Mouse (Mus musculus): Measurements from ENCODE around the gene Rassf7.
A peak's percentile ranks its signal among the peaks of the same experiment; 100 is the strongest.

Rassf7 gene

DNA sequence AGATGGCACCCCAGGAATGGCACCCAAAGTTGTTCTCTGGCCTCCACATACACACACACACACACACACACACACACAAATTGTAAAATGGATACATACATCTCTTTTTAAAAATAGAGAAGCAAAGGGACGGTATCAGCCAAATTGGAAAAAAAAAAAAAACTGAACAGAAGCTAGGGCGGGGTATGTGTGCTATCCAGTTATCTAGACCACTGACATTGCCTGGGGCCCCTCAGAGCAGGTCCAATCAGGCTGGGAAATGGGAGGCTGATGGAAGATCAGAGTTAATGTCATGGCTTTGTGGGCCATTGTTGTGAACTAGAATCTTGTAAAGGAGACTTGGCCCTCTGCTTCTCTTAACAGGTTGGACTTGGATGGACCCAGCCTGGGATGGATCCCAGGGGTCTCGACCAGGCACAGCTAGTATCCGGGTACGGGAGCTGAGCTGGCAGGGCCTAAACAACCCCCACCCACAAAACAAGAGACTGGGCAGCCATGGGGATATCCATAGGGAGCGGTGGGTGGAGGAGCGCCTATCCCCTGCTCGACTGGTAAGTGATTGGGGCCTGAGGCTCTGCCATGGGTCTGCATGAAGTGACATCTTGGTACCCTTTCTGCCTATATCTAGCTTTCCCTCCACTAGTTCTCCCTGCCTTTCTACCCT lies 18.9 kb upstream of the Rassf7 start:
- DNase-seq: no peak

DNA sequence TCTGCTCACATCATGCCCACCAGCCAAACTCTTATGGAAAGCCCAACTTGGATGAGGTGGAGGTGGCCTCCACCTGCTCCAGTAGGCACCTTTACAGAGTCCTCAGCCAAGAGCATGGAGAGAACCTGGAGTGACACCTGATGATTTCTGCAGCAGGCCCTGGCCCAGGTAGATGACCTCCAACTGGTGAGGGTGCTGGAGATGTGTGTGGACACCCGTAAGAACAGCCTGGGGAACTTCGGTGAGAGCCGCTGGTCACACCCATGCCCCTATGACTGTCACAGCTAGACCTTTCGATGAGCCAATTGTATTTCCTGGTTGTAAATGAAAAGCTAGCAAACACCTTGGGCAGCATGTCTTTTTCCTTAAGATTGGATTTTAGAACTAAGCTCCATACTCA lies 17.5 kb upstream of the Rassf7 start:
- no peak for DNase-seq

DNA sequence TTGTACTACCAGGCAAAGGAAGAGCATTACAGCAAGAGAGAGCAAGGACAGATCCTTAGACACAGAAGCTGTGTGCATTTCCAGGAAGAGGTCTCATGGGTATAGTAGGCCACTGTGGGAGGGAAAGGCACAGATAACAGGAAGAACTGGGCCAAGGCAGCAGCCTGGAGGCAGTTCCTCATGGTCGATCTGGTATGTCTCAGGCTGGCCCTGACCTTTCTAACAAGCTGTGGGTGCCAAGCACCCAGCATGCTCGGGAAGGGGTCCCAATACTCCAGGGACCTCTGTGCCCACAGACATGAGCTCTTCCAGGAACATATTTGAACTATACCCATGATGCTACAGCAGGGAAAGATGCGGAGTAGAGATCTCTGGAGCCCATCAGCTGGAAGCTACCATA lies 11.1 kb upstream of the Rassf7 start:
- DNase-seq: no peak

DNA sequence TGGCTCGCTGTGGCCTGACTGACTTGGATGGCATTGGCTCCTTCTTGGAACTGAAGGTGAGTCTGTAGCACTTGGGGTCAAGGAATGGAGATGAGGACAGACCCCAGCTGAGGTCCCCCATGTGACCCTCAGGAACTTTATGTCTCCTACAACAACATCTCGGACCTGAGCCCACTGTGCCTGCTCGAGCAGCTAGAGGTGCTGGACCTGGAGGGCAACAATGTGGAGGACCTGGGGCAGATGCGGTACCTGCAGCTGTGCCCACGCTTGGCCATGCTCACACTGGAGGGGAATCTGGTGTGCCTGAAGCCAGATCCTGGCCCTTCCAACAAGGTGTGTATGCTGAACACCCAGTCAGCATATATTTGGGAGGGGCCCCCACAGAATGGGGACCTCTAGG lies 10.2 kb upstream of the Rassf7 start:
- DNase-seq: no peak

DNA sequence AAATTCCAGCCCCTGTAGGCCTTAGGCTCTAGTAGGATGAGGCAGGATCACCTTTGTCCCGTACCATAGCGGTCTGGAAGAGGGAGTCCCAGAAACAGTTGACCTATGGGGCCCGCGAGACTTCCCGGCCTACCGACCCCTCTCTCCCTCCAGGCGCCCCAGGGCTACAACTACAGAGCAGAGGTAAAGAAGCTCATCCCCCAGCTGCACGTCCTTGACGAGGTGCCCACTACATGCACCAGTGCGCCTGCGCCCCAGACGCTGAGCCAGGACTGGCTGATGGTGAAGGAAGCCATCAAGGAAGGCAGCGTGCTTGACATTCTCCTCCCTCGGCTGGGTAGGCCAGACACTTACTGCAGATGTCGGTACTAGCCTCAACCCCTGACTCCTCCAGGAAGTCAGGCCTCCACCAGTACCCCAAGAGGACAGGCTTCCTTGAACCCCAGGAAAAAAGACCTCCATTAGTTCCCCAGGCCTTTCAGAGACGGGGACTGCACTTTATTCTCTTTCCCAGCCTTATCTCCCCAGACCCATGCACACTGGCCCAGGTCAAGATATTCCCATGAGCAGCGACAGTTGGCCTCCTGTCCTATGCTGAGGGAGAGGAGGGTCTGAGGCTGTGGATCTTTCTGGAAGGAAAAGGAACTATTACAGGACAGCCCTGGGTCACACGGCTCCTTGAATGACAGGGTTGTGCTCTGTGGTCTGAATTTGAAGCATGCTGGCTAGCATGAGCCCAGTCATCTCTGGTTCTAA lies 9.3 kb upstream of the Rassf7 start:
- DNase-seq: no peak

DNA sequence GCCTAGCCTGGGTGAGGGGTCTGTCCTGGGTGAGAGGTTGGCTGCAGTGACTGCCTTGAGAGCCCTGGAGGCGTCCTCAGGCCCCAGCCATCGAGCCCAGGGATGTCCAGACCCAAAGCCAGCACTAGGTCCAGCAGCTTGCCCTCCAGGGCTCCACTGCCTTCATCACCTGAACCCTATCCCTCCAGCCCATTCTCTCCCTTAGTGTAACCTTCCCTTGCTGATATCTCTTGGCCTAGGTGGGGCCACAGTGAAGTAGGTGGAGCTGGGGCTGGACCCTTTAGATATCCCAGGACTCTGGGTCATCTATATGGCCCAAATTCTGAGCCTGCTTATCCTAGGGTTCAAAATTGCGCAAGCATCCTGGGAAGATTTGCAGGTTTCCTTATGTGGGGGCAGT lies 6.1 kb upstream of the Rassf7 start:
- no peak for DNase-seq

DNA sequence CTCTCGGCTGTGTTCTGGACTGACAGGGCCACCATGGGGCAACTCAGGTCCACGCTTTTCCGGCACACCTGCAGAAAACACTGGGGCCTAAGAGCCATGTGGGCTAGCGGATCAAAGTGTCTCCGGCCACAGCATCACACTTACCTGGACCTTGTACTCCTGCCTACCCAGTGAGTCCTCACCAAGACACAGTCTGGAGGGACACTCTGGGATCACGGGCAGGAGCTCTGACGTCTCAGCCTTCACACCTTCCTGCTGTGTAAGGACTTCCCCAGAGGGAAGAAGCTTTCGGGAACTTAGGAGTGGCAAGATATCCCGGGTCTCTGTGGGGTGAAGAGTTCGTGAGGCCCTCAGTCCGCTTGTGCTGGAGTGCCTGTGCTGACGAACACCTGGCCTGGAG lies 5.5 kb upstream of the Rassf7 start:
- no peak for DNase-seq

DNA sequence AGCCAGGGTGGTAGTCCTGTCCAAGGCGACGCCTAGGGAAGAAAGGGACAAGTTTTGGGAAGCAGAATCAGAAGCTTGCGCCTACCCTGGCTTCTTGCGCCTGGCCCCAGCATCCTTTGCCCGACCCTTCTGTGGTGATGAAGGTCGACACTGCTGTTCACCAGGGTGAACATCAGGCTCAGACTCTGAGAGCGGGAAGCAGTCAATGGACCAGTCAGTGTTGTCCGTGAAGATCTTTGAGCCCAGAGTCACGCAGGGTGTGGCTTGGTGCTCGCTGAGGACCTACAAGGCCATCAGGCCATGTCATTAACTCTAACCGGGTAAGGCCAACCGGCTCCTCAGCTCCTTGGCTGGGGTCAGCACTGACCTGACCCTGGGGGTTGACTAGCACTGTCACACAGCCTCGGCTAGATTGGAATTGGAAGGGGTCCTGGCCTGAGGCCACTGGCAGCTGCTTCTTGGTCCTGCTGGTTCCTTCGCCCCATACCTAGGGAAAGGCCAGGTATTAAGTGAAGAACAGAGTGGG lies 5.0 kb upstream of the Rassf7 start:
- no peak for DNase-seq

DNA sequence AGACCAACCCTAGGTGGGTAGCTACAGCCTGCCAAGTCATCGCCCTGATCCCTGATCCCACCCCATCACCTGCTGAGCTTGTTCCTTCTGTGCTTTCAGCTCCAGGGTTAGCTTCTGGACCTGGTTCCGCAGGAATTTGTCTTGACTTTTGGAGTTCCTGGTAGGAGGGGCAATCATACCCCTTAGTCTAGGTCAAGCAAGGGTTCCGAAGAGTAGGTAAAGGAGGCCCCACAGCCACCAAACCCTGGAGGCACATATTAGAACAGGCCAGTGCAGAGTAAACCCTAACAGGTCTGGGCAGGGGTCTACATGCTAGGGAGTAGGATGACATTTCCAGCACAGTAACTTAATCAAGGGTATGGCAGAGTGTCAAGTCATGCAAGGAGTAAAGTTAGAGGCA lies 2.5 kb upstream of the Rassf7 start:
- no peak for DNase-seq

DNA sequence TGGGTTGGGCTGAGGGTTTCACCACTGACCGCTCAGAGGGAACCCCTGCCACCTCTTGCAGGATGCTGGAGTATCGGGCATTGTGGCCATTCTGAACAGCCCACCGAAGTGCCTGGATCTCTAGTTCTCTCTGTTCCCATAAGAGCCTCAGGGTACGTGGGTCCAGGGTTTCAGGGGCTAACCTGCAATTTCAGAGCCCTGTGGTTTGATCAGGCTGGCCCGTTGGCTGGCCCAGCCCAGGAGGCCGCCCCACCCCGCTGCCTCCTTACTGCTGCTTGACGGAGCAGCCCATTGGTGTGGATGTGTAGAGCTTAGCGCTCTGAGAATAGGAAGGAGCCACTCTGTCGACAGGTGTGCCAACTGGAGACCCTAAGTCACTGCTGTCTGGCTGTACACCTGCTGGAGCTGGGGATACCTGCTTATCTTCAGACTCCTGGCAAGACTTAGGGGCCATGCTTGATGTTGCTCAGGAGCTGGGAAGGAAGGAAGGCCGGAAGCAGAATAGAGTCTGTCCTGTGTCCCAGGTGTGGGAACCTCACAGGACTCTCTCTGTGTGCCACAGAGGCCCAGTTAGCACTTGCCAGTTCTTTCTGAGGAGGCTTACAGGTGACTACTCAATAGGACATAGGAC lies 1.9 kb upstream of the Rassf7 start, which contains the start of gene Lmntd2:
Gene Lmntd2, minus strand, starts transcription at position 476 of the 631 bp plus-strand sequence.
- no peak for DNase-seq

DNA sequence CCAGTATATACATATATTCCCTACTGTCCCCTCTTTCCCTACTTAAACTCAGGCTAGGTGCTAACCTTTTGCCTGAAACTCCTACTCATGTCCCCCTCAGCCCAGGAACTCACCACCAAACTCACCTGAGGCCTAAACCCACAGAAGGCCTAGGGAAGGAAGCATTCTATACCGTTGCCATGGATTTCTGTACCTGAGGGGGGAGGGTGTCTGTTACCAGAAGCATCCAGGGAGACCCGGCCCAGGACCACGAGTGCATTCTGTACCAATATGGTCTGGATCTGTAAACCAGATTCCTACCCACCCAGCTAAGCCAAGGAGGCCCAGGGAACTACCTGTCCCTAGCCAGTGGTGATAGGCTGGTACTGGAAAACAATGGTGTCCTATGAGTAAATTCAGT lies 1.4 kb upstream of the Rassf7 start:
- no peak for DNase-seq

DNA sequence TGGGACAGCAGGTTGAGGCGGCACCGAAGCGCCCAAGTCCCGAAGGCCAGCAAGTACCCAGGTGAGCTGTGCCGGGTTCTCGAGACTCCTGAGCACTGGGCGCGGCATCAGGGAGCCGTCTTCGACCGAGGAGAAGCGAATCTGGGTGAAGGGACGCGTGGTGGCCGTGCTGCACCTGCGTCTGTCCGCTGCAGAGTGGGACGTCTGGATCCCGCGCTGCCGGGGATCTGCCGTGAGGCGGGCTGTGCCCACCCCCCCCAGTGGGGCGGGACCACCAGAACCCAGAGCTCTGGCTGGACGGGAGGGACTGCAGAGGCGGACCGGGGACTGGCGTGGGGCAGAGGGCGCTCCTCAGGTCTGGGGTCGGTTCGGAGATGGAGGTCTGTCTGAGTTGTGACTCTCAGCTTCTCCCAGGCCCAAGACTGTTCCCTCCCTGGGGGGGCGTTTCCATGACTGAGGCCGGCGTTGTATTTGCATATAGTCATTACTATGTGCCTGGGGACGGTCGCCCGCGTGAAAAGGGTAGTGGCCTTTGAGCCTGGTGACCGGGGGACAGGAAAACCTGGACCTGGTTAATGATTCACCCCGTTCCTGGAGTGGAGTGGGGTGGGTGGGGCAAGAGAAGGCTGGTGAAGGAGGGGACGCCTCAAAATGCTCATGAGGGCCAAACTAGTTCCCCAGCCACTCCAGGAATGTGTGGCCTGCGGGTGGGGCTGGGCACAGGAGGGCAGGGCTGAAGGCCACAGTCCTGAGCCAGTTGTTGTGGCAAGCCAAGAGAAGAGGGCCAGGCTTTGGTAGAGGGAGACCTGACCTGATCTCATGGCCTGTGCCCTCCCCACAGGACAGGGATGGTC lies 447 bp downstream of the Rassf7 start:
- DNase-seq: peak; percentile 61

DNA sequence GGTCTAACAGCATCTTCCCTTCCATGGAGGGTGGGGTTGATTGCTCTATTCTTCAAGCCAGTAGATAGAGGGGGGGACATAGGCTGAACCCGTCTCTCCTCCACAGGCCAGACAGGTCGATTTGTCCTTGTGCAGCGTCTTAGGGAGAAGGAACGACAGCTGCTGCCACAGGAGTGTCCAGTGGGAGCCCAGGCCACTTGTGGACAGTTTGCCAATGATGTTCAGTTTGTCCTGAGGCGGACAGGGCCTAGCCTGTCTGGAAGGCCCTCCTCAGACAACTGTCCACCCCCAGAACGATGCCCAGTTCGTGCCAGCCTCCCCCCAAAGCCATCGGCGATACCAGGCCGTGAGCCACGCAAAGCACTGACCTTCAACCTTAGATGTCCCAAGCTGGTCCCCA lies 1.2 kb downstream of the Rassf7 start:
- DNase-seq: no peak

DNA sequence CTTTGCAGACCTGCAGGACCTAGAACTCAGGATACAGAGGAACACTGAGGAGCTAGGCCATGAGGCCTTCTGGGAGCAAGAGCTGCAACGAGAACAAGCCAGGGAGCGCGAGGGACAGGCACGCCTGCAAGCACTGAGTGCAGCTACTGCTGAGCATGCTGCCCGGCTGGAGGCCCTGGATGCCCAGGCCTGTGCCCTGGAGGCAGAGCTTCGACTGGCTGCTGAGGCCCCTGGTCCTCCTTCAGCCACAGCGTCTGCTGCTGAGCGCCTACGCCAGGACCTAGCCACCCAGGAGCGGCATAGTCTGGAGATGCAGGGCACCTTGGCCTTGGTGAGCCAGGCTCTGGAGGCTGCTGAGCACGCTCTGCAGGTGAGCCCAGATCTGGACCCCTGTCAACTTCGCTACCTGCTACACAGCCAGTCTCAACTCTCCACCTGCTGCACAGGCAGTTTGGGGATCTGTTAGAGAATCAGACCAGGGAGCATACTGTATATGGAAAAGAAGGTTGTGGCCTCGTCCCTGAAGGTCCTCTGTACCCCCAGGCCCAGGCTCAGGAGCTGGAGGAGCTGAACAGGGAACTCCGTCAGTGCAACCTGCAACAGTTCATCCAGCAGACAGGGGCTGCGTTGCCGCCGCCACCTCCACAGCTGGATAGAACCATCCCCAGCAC lies 1.8 kb downstream of the Rassf7 start:
- no peak for DNase-seq

DNA sequence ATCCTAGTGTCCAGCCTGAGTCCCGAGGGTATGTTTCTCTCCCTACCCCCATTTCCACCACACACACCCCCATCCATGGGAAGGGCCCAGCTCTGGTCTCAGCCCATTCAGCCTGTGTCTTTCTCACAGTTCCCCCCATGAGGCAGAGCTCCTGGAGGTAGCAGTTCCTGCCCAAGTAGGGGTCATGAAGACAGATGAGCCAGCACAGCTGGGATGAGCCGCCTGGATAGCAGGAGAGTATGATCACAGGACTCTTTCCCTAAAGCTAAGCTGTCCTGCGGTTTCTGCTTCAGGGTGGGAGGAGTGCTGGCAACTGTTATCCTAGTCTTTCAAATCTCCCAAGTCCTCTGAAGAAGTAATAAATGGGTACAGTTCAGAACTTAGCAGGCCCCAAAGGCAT lies 2.5 kb downstream of the Rassf7 start:
- DNase-seq: no peak

DNA sequence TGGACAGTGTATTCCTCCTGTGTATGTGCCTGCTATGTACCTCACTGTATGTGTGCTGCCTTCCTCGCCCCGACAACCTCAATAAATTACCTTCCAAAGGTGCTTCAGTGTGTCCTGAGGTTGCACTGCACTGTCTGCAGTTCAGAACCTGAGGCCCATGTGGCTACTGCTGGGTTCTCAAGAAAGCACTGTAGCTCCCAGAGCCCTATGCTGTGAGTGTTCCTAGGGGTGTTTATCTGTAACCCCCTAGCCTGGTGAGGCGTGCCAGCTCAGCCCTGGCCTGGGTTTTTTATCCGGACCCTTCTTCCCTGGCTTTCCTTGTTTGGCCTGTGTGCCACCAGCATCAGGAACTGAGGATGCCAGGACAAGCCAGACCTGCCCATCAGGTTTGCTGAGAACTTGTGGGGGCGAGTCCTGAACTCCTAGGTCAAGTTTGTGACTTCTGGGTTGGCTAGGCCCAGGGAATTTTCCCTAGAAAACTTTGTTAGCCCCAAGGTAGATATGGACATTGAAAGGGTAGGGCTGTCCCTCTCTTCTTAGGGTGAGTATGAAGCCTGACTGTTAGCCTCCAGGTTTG lies 3.0 kb downstream of the Rassf7 start:
- no peak for DNase-seq

DNA sequence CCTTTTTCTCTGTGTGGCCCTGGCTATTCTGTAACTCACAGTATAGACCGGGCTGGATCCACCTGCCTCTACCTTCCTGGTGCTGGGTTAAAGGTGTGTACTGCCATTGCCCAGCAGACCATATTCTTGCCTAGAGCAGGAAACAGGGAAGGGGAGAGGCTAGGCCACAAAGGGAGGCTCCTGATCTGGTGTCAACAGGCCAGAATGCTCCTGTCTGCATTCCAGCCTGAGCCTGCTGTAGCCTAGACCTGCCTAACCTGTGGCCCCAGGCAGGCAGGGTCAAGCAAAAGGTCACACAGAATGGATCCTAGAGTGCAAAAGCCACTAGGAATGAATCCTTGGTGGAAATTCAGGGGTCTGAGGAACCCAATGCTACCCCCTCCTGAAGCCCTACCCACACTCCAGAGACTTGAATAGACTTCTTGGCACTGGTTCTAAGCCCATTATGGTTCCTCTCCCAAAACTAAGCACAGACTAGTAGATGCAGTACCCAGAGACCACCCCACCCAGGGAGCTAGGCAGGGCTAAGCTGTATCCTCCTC lies 4.0 kb downstream of the Rassf7 start:
- no peak for DNase-seq

DNA sequence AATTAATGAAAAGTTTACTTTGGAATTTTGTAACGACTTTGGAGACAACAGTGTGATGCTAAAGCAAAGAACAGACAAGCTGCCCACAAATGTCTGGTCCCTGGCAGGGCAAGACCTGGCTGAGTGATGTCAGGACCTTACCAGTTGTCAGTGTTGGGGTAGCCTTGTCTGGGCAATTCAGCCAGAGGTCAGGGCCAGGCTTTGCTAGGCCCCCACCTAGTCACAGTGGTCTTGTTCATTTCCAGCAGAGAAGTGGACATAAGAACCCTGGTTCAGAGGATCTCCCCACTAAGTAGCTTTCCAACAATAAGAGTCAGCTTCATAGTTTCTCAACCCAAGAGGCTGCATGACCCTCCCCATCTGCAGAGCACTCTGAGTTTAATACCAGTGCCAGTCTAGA lies 4.7 kb downstream of the Rassf7 start:
- DNase-seq: no peak

DNA sequence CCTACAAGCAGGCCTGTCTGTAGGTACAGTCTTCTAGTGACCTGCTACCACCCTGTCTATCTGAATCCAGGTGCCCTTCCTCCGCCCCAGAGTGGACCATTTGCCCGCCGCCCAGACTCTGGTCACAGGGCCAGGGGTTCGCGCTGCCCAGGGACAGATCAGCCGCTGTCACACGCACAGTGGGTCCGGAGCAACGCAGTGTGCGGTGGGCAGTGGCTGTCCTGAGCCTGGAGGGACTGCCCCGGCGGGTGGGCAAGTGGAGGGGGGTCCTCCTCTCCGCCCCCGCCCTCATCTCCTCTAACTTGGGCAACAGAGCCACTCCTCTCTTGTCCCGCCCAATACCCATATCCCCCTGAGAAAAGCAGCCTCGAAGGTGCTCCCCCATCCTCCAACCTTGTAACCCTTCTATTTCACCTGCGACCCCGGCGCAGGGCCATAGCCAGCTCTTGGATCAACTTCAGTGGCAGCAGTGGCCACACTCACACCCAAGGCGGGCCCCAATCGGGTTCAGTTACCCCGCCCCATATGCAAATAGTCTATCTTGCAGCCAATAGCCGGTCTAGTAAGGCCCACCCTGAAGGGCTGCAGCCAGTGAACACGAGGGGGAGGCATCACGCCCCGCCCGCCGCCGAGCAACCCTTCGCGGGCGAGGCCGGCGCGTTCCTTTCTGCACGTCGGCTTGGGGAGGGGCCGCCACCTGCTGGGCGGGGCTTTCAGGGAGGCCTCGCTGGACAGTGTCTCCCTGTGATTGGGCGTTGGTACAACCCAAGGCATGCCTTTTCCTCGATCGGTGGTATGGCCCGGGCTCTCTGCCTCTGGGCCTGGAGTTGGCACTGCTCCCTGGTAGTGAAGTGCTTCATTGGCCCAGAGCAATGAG lies 5.8 kb downstream of the Rassf7 start:
- peak; percentile 90 to 92 for DNase-seq

DNA sequence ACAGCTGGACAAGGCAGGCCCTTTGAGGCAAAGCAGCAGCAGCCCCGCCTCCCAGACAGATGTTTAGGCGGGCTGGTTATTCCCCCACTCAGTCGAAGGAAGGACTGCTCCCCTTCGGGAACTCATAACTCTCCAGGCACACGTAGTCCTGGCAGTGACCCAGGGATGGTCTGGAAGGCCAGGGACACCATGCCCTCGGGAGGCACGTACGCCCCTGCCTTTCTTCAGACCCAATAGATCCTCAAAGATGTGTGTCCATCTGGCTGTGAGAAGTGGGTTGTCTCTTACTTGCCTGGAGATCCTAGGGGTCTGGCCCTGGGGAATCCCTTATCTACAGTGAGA lies 6.4 kb downstream of the Rassf7 start:
- DNase-seq: no peak

DNA sequence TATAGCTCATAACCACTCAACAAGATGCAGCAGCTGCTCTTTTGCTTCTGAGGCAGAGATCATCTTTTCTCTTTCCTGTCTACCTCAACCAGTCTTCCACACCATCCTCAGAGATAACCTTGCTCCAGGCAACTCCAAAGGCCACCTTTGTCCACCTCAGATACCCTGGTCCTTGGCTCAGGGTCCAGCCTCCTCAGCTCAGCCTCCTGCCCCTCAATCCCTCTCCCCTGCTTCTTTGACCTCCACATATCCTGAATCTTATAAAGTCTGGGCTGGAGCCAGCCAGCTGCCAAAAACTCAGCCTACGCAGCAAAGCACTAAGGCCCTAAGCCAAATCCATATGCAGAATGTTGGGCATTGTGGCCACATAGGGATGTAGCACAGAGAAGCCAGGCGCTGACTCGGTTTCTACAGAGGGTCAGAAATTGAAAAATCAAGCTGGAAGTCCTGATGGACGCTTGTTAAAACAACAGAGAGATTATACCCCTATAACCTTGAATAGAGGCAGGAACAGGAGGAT lies 7.1 kb downstream of the Rassf7 start:
- no peak for DNase-seq
